Mouse (Mus musculus): ENCODE measurements around the gene Hand2. TPM values are rescaled to one million over a fixed set of nuclear protein-coding genes. Genes with fewer than 3 reads are reported as not detected.

Gene Hand2
- polyA plus RNA-seq, 1 experiment from 2014 or later = 7.7 TPM

- no peak for DNase-seq (ENCODE audit: low spot score)
- Histone ChIP-seq H3K27me3 (ENCODE audit: control insufficient read depth, insufficient read depth, low read length) (peaks cover 7% of the 10 kb centered on the region; the same call in 1 of the 2 replicates), H3K4me1 (replicated peaks; ENCODE audit: control insufficient read depth, insufficient read depth) (no peaks in the 10 kb centered on the region), H3K4me2 (replicated peaks; ENCODE audit: low read depth) (no peak overlapping the region), H3K9ac (ENCODE audit: low read length) (no peak overlapping the region), H3K36me3 (ENCODE audit: control insufficient read depth, insufficient read depth, low read length) (no peaks in the 10 kb centered on the region), H3K9me3 (ENCODE audit: control insufficient read depth, low read length) (no peaks in the 10 kb centered on the region), H3K4me3 (ENCODE audit: low read depth, low read length) (no peak overlapping the region), H3K27ac (replicated peaks) (no peak overlapping the region)
- WGBS = 44% methylated on average over 2 of the region's 2 CpGs
- TF ChIP-seq CTCF (IDR thresholded peaks at IDR 0.05; ENCODE audit: low read depth) (no peak), EP300 (optimal IDR thresholded peaks at IDR 0.05) (no peak)
- no peak for ATAC-seq (ENCODE audit: low FRiP score, low TSS enrichment)
Measured at GRCm38 (mm10) chr8:57351861-57352260, 31.1 kb downstream of the Hand2 start.

GRCm38 (mm10) chr8:57353346-57354305 lies 32.8 kb downstream of the Hand2 start:
- Histone ChIP-seq H3K36me3 (ENCODE audit: control insufficient read depth, insufficient read depth, low read length) (no peaks in the 10 kb centered on the region), H3K4me2 (replicated peaks; ENCODE audit: low read depth) (peak overlapping the region; percentile 69), H3K9ac (ENCODE audit: low read length) (peak overlapping the region; percentile 23), H3K9me3 (ENCODE audit: control insufficient read depth, low read length) (no peaks in the 10 kb centered on the region), H3K4me1 (replicated peaks; ENCODE audit: control insufficient read depth, insufficient read depth) (no peaks in the 10 kb centered on the region), H3K27ac (replicated peaks) (no peak overlapping the region), H3K27me3 (ENCODE audit: control insufficient read depth, insufficient read depth, low read length) (0 out of 2 replicates have a peak, but pooled peaks cover 3% of the 10 kb centered on the region), H3K4me3 (ENCODE audit: low read depth, low read length) (peak overlapping the region; percentile 39)
- TF ChIP-seq CTCF (IDR thresholded peaks at IDR 0.05; ENCODE audit: low read depth) = peak; percentile 82
- TF ChIP-seq EP300 (optimal IDR thresholded peaks at IDR 0.05) = no peak
- WGBS = 6% methylated on average over 37 of the region's 37 CpGs
- peak; percentile 48 for DNase-seq (ENCODE audit: low spot score)
- peak; percentile 76 for ATAC-seq (ENCODE audit: low FRiP score, low TSS enrichment)

GRCm38 (mm10) chr8:57354876-57355275 lies 34.1 kb downstream of the Hand2 start:
- Histone ChIP-seq H3K4me1 (replicated peaks; ENCODE audit: control insufficient read depth, insufficient read depth) (no peaks in the 10 kb centered on the region), H3K9ac (ENCODE audit: low read length) (no peak overlapping the region), H3K27ac (replicated peaks) (no peak overlapping the region), H3K36me3 (ENCODE audit: control insufficient read depth, insufficient read depth, low read length) (no peaks in the 10 kb centered on the region), H3K9me3 (ENCODE audit: control insufficient read depth, low read length) (no peaks in the 10 kb centered on the region), H3K4me3 (ENCODE audit: low read depth, low read length) (no peak overlapping the region), H3K4me2 (replicated peaks; ENCODE audit: low read depth) (no peak overlapping the region), H3K27me3 (ENCODE audit: control insufficient read depth, insufficient read depth, low read length) (no peaks in the 10 kb centered on the region)
- DNase-seq (ENCODE audit: low spot score) = no peak
- 69% methylated on average over 2 of the region's 2 CpGs for WGBS
- TF ChIP-seq EP300 (optimal IDR thresholded peaks at IDR 0.05) = no peak
- no peak for TF ChIP-seq CTCF (IDR thresholded peaks at IDR 0.05; ENCODE audit: low read depth)
- ATAC-seq (ENCODE audit: low FRiP score, low TSS enrichment) = no peak

- WGBS = 39% methylated on average over 9 of the region's 9 CpGs
- no peak for ATAC-seq (ENCODE audit: low FRiP score, low TSS enrichment)
- DNase-seq (ENCODE audit: low spot score) = no peak
Measured at GRCm38 (mm10) chr8:57356529-57357325, 35.9 kb downstream of the Hand2 start.

GRCm38 (mm10) chr8:57360493-57360892 lies 39.7 kb downstream of the Hand2 start:
- H3K4me3 ChIP-seq (ENCODE audit: low read depth, low read length) = no peak overlapping the region
- H3K36me3 ChIP-seq (ENCODE audit: control insufficient read depth, insufficient read depth, low read length) = no peaks in the 10 kb centered on the region
- H3K4me1 ChIP-seq (replicated peaks; ENCODE audit: control insufficient read depth, insufficient read depth) = no peaks in the 10 kb centered on the region; the same call in 1 of the 2 replicates
- DNase-seq (ENCODE audit: low spot score) = no peak
- H3K27ac ChIP-seq (replicated peaks) = no peak overlapping the region
- TF ChIP-seq CTCF (IDR thresholded peaks at IDR 0.05; ENCODE audit: low read depth) (no peak), EP300 (optimal IDR thresholded peaks at IDR 0.05) (no peak)
- ATAC-seq (ENCODE audit: low FRiP score, low TSS enrichment) = no peak
- no peaks in the 10 kb centered on the region for H3K9me3 ChIP-seq (ENCODE audit: control insufficient read depth, low read length)
- H3K4me2 ChIP-seq (replicated peaks; ENCODE audit: low read depth) = no peak overlapping the region
- 23% methylated on average over 2 of the region's 2 CpGs for WGBS
- H3K9ac ChIP-seq (ENCODE audit: low read length) = no peak overlapping the region
- no peaks in the 10 kb centered on the region for H3K27me3 ChIP-seq (ENCODE audit: control insufficient read depth, insufficient read depth, low read length)

More at GRCm38 (mm10) chr8:57356529-57357325, 35.9 kb downstream of the Hand2 start:
- Histone ChIP-seq H3K4me2 (replicated peaks; ENCODE audit: low read depth) (no peak overlapping the region), H3K27me3 (ENCODE audit: control insufficient read depth, insufficient read depth, low read length) (no peaks in the 10 kb centered on the region), H3K9ac (ENCODE audit: low read length) (no peak overlapping the region), H3K27ac (replicated peaks) (no peak overlapping the region), H3K36me3 (ENCODE audit: control insufficient read depth, insufficient read depth, low read length) (no peaks in the 10 kb centered on the region), H3K9me3 (ENCODE audit: control insufficient read depth, low read length) (no peaks in the 10 kb centered on the region), H3K4me1 (replicated peaks; ENCODE audit: control insufficient read depth, insufficient read depth) (no peaks in the 10 kb centered on the region; the same call in 1 of the 2 replicates), H3K4me3 (ENCODE audit: low read depth, low read length) (no peak overlapping the region)
- no peak for TF ChIP-seq EP300 (optimal IDR thresholded peaks at IDR 0.05)
- TF ChIP-seq CTCF (IDR thresholded peaks at IDR 0.05; ENCODE audit: low read depth) = no peak
